Mouse (Mus musculus): ENCODE data around the gene Scn8a.

GRCm38 (mm10) chr15:100936176-100936575 is 66.5 kb downstream of the Scn8a start:
- no peak for TF ChIP-seq MYOG (IDR thresholded peaks at IDR 0.05; ENCODE audit: control insufficient read depth, extremely low read depth, insufficient read length)
- TF ChIP-seq CTCF (IDR thresholded peaks at IDR 0.05; ENCODE audit: control insufficient read depth, insufficient read depth, insufficient read length) = no peak
- no peak for TF ChIP-seq CEBPB (IDR thresholded peaks at IDR 0.05; ENCODE audit: low read depth)
- no peak for TF ChIP-seq USF1 (IDR thresholded peaks at IDR 0.05; ENCODE audit: low read depth)
- no peak for TF ChIP-seq FOSL1 (IDR thresholded peaks at IDR 0.05; ENCODE audit: insufficient read depth, low read length, poor library complexity, severe bottlenecking)
- no peak for TF ChIP-seq MYOD1 (IDR thresholded peaks at IDR 0.05; ENCODE audit: control insufficient read depth, insufficient read length, low read depth)
